Mouse (Mus musculus): Measurements from ENCODE around the gene Fam83b. TPM values are rescaled to one million over a fixed set of nuclear protein-coding genes. Genes with fewer than 3 reads are reported as not detected.

The Fam83b gene
- polyA plus RNA-seq, 1 experiment from 2014 or later: 0.66 TPM

DNA sequence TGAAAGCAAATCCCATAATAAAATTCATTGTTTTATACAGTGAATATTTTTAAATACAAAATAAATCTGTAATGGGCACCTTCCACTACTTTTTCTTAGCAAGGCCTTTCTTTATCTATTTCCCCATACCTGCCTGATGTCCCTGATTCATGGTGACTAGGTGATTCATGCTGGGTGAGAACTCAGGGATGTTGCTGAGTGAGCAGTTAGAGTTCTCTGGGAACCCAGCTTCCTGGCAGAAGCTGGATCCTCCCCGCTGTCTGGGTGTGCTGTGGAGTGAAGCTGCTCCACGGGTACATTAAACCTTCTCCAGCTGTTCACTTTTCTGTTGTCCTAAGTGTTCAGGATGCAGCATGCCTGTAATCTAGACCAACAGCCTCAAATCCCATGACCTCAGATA lies 13.2 kb downstream of the Fam83b start:
- 39% methylated on average over 2 of the region's 2 CpGs for WGBS
- no peak overlapping the region for H3K4me2 ChIP-seq (ENCODE audit: low read length)
- H3K36me3 ChIP-seq (ENCODE audit: insufficient read depth, low read length): no peaks in the 10 kb centered on the region
- H3K4me1 ChIP-seq (replicated peaks; ENCODE audit: insufficient read depth, low read length): no peaks in the 10 kb centered on the region
- DNase-seq (ENCODE audit: low spot score): no peak
- H3K4me3 ChIP-seq (replicated peaks; ENCODE audit: low read depth, low read length): no peak overlapping the region
- no peak for ATAC-seq (replicated peaks; ENCODE audit: low FRiP score, low read depth)
- no peaks in the 10 kb centered on the region for H3K27me3 ChIP-seq (ENCODE audit: insufficient read depth, low read length)
- no peak for TF ChIP-seq CTCF (IDR thresholded peaks at IDR 0.05; ENCODE audit: low read depth)
- H3K27ac ChIP-seq: no peak overlapping the region
- no peak overlapping the region for H3K9ac ChIP-seq (ENCODE audit: low read depth, low read length)
- no peaks in the 10 kb centered on the region for H3K9me3 ChIP-seq (replicated peaks; ENCODE audit: low read length)

DNA sequence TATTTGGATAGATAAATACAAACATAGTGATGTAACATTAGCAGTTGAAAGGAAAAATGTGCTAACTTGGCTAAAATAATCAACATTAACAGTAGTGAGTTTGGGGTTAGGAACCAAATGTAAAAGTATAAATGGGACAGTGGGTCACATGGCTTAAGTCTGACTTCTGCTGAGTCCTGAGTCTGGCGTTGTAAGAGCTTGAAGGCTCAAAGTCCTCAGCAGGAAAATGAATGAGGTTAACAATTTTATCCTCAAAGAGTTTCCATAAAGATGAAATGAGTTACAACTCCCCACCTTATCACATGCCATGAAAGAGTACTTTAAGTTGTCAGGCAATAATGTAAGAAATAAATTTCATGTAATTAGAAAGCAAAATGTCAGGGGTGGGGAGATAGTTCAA lies 13.8 kb downstream of the Fam83b start:
- 37% methylated on average over 1 of the region's 1 CpGs for WGBS

DNA sequence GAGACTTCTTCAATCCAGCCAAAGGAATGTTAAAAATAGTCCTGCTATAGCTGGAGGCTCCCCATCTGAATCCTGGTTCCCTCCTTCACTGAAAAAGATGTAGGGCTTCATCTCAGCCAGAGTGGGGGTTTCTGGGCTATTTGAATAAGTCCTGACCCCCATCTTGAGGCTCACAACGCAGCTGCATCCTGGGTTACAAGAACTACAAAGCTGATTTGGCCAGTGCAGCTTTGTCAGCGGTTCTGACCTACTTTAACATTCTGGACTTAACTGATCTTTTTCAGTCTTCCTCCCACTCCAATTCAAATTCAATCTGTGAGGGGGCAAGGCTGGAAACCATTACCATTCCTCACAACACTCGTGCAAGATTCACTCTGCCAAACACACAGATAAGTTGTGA lies 20.2 kb downstream of the Fam83b start:
- Histone ChIP-seq H3K9me3 (replicated peaks; ENCODE audit: low read length) (no peaks in the 10 kb centered on the region), H3K27ac (no peak overlapping the region), H3K4me3 (replicated peaks; ENCODE audit: low read depth, low read length) (no peak overlapping the region), H3K9ac (ENCODE audit: low read depth, low read length) (no peak overlapping the region), H3K36me3 (ENCODE audit: insufficient read depth, low read length) (no peaks in the 10 kb centered on the region), H3K4me2 (ENCODE audit: low read length) (no peak overlapping the region), H3K27me3 (ENCODE audit: insufficient read depth, low read length) (no peaks in the 10 kb centered on the region), H3K4me1 (replicated peaks; ENCODE audit: insufficient read depth, low read length) (no peaks in the 10 kb centered on the region)
- DNase-seq (ENCODE audit: low spot score): no peak
- 39% methylated on average over 3 of the region's 3 CpGs for WGBS
- no peak for ATAC-seq (replicated peaks; ENCODE audit: low FRiP score, low read depth)
- TF ChIP-seq CTCF (IDR thresholded peaks at IDR 0.05; ENCODE audit: low read depth): no peak

More for the DNA sequence above, 13.8 kb downstream of the Fam83b start:
- Histone ChIP-seq H3K4me3 (replicated peaks; ENCODE audit: low read depth, low read length) (no peak overlapping the region), H3K9me3 (replicated peaks; ENCODE audit: low read length) (no peaks in the 10 kb centered on the region), H3K27me3 (ENCODE audit: insufficient read depth, low read length) (no peaks in the 10 kb centered on the region), H3K27ac (no peak overlapping the region), H3K4me1 (replicated peaks; ENCODE audit: insufficient read depth, low read length) (no peaks in the 10 kb centered on the region), H3K9ac (ENCODE audit: low read depth, low read length) (no peak overlapping the region), H3K4me2 (ENCODE audit: low read length) (no peak overlapping the region), H3K36me3 (ENCODE audit: insufficient read depth, low read length) (no peaks in the 10 kb centered on the region)
- no peak for ATAC-seq (replicated peaks; ENCODE audit: low FRiP score, low read depth)
- DNase-seq (ENCODE audit: low spot score): no peak
- no peak for TF ChIP-seq CTCF (IDR thresholded peaks at IDR 0.05; ENCODE audit: low read depth)

- ATAC-seq (replicated peaks; ENCODE audit: low FRiP score, low read depth): no peak
- no peak for TF ChIP-seq CTCF (IDR thresholded peaks at IDR 0.05; ENCODE audit: low read depth)
- WGBS: 73% methylated on average over 4 of the region's 4 CpGs
Observed at GRCm38 (mm10) chr9:76540684-76541083, 26.2 kb downstream of the Fam83b start.

DNA sequence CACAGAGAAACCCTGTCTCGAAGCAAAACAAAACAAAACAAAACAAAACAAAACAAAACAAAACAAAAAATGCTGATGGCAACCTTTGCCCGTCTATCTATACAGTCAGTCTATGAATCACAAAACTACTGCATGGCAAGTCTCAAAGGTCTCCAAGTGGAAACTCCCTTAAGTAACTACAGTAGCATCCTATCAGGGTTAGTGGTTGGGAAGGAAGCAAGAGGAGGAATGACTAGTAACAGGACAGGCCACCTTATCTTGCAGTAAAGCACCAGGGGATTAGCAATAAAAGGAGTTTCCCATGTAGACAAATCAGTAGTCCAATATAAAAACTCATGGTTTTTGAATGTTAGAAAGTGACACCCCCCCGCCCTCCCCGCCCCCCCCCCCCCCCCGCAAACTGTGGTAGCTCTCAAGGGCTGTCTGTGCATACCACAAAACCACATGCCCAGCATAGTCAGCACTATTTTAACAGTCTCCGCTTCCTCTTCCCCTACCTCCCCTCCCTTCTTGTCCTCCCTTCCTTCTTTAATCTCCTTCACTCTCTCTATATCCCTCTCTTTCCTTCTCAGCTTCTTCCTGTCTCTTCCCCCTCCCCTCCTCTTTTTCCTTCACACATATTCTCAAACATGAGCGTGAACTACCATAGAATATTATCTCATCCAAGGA lies 26.8 kb downstream of the Fam83b start:
- Histone ChIP-seq H3K27ac (no peak overlapping the region), H3K4me3 (replicated peaks; ENCODE audit: low read depth, low read length) (no peak overlapping the region), H3K9ac (ENCODE audit: low read depth, low read length) (no peak overlapping the region), H3K27me3 (ENCODE audit: insufficient read depth, low read length) (no peaks in the 10 kb centered on the region), H3K4me2 (ENCODE audit: low read length) (no peak overlapping the region), H3K36me3 (ENCODE audit: insufficient read depth, low read length) (no peaks in the 10 kb centered on the region), H3K4me1 (replicated peaks; ENCODE audit: insufficient read depth, low read length) (no peaks in the 10 kb centered on the region), H3K9me3 (replicated peaks; ENCODE audit: low read length) (no peaks in the 10 kb centered on the region)
- TF ChIP-seq CTCF (IDR thresholded peaks at IDR 0.05; ENCODE audit: low read depth): no peak
- ATAC-seq (replicated peaks; ENCODE audit: low FRiP score, low read depth): no peak
- 71% methylated on average over 7 of the region's 7 CpGs for WGBS
- DNase-seq (ENCODE audit: low spot score): no peak

More at GRCm38 (mm10) chr9:76540684-76541083, 26.2 kb downstream of the Fam83b start:
- H3K4me3 ChIP-seq (replicated peaks; ENCODE audit: low read depth, low read length): no peak overlapping the region
- H3K9ac ChIP-seq (ENCODE audit: low read depth, low read length): no peak overlapping the region
- H3K27ac ChIP-seq: no peak overlapping the region
- no peaks in the 10 kb centered on the region for H3K4me1 ChIP-seq (replicated peaks; ENCODE audit: insufficient read depth, low read length)
- H3K36me3 ChIP-seq (ENCODE audit: insufficient read depth, low read length): no peaks in the 10 kb centered on the region
- H3K9me3 ChIP-seq (replicated peaks; ENCODE audit: low read length): no peaks in the 10 kb centered on the region
- H3K27me3 ChIP-seq (ENCODE audit: insufficient read depth, low read length): no peaks in the 10 kb centered on the region
- DNase-seq (ENCODE audit: low spot score): no peak
- no peak overlapping the region for H3K4me2 ChIP-seq (ENCODE audit: low read length)

DNA sequence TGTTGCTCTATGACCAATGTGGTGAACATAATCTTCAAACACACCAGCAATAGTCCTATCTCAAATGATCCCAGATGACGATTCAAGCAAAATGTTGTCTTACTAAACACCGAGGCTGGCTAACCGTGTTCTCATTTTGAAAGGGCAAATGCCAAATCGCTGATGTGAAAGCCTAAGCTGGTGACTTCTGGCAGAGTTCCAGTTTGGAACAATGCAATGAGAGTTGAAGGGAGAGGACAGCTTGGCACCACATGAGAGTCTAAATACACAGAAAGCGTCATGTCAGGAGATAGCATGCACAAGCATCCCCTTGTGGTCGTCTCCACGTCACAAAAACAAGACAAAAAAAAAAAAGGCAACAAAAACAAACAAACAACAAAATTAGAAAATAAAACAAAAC lies 27.6 kb downstream of the Fam83b start:
- H3K4me2 ChIP-seq (ENCODE audit: low read length): no peak overlapping the region
- H3K9me3 ChIP-seq (replicated peaks; ENCODE audit: low read length): no peaks in the 10 kb centered on the region
- no peaks in the 10 kb centered on the region for H3K27me3 ChIP-seq (ENCODE audit: insufficient read depth, low read length)
- no peak overlapping the region for H3K27ac ChIP-seq
- no peaks in the 10 kb centered on the region for H3K36me3 ChIP-seq (ENCODE audit: insufficient read depth, low read length)
- TF ChIP-seq CTCF (IDR thresholded peaks at IDR 0.05; ENCODE audit: low read depth): no peak
- no peaks in the 10 kb centered on the region for H3K4me1 ChIP-seq (replicated peaks; ENCODE audit: insufficient read depth, low read length)
- ATAC-seq (replicated peaks; ENCODE audit: low FRiP score, low read depth) (no peak), DNase-seq (ENCODE audit: low spot score) (no peak)
- no peak overlapping the region for H3K9ac ChIP-seq (ENCODE audit: low read depth, low read length)
- 71% methylated on average over 7 of the region's 7 CpGs for WGBS
- H3K4me3 ChIP-seq (replicated peaks; ENCODE audit: low read depth, low read length): no peak overlapping the region

DNA sequence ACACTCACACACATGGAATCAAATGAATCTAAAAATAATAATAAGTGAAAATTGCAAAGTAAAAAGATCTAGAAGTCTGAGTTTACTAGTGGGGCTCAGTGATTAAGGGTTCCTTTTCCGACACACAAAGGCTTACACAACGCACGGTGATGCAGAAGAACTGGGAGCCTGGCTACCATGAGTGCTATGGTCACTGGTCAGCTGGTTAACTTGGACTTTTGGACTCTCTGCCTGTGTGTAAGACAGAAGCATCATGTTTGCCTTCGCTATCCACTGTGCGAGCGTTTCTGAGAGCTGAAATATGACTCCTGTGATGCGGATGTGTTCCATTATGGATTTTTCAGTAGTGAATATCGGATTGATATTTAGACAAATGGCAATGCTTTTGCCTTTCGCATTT lies 30.9 kb downstream of the Fam83b start:
- DNase-seq (ENCODE audit: low spot score): no peak
- no peaks in the 10 kb centered on the region for H3K4me1 ChIP-seq (replicated peaks; ENCODE audit: insufficient read depth, low read length)

More for the DNA sequence above, 30.9 kb downstream of the Fam83b start:
- Histone ChIP-seq H3K9me3 (replicated peaks; ENCODE audit: low read length) (no peaks in the 10 kb centered on the region), H3K27ac (no peak overlapping the region), H3K36me3 (ENCODE audit: insufficient read depth, low read length) (no peaks in the 10 kb centered on the region), H3K4me2 (ENCODE audit: low read length) (no peak overlapping the region), H3K9ac (ENCODE audit: low read depth, low read length) (no peak overlapping the region), H3K4me3 (replicated peaks; ENCODE audit: low read depth, low read length) (no peak overlapping the region), H3K27me3 (ENCODE audit: insufficient read depth, low read length) (no peaks in the 10 kb centered on the region)
- TF ChIP-seq CTCF (IDR thresholded peaks at IDR 0.05; ENCODE audit: low read depth): no peak
- ATAC-seq (replicated peaks; ENCODE audit: low FRiP score, low read depth): no peak
- 83% methylated on average over 9 of the region's 9 CpGs for WGBS
